Mouse (Mus musculus) hindlimb bud, embryonic 11.5 days (tissue): Measurements from ENCODE around the gene Ackr2.

Experiments used
- DNase-seq: peaks from one replicate; pipeline ENCODE4 v3.0.0-alpha.2; 2012; ENCODE audit warnings: low read depth, low spot score; ENCODE audit errors: extremely low spot score

Ackr2 gene

DNA sequence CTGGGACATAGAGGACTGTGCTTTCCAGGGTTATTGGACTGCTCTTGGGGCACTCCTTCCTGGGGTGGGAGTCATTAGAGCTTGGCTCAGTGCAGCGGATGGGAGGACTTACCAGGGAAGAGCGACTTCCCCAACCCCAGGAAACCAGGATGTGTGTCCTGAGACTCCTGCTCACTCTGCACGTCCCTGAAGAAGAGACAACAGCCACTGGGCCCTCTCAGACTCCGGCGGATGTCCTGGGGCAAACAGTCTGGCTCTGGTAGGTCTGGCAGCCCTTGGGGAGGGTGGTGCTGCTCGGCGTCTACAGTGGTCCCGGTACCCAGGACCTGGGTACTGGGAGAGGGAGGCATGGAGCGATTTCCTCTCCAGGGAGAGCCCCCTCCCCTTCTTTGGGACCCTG lies at the start of gene Ackr2:
Gene Ackr2, plus strand, starts transcription at position 111 of the 400 bp plus-strand sequence.
- DNase-seq: no peak

DNA sequence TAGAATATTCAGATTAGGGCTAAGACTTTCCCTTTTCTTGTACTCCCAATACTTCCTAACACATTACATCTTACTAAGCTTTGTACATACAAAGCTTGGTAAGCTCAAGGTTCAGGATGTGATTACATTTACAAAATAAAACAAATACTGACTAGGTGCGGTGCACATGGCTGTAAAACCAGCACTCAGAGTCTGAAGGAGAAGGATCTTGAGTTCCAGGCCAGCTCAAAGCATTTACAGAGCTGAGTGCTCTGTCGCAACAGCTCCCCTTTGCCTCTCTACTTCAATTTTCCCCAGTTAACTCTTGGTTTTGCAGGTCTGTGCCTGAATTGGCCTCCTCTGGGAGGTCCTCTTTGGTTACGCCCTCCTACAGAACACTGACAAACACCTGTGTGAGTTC lies 43.9 kb upstream of the Ackr2 start:
- no peak for DNase-seq

DNA sequence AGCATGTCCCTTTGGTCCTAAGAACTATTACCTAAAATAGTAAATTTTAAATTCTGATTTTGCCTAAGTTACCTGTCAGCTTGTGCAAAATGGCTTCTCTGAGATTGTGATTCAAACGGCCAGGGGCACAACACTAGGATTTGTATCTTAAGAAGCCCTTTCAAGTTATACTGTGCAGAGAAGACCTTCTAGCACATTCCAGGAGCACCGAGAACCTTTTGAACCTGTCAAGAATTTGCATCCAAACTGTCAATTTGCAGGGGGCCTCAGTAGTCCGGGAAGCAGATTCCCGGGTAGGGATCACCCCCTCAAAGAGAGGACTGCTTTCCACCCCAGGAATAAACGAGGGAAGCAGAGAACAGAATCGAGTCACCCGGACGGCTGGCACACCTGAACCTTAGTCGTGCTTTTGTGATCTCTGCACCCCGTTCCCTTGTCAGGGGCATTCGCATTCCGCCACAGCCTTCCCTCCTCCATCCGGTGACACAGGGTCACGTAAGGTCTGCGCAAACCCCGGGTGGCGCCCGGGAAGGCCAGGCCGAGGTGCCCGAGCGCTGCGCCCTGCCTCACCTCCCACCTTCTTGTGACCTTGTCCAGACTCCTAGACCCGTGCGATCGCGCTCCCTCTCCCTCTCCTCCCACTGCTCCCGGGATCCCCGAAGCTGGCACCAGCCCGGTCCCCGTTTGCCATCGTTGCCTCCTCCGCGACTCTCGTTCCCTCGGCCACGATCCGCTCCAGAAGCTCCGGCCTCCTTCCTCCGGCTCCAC lies 41.3 kb upstream of the Ackr2 start:
- DNase-seq: no peak

DNA sequence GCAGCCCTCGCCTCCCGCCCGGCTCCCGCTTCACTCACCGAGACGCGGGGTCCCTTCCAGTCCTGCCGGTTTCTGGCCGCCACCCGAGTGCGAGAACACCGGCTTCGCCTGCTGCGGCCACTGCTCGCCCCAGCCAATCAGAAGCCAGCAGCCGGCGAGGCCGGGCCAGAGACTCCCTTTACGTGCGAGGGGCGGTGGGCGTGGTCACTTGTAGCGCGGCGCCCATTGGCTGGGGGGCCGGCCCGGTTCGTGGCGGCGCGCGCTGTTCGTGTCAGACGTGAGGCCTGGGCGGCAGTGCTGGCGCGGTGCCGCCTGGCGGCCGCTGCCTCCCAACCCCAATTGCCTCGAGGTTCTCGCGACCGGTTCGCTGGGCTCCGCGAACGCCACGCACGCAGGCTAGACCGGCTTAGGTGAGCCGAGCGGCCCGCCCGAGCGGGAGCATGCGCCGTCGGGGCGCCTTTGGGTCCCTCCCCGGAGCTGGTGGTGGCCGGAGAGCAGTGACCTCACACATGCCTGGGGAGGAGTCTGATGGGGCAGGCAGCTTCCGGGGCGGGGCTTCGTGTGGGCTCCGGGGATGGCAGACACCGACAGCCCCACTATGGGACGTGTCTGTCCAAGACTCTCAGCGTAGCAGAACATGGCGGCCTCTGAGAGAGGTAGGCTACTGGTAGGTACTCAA lies 40.5 kb upstream of the Ackr2 start:
- no peak for DNase-seq

DNA sequence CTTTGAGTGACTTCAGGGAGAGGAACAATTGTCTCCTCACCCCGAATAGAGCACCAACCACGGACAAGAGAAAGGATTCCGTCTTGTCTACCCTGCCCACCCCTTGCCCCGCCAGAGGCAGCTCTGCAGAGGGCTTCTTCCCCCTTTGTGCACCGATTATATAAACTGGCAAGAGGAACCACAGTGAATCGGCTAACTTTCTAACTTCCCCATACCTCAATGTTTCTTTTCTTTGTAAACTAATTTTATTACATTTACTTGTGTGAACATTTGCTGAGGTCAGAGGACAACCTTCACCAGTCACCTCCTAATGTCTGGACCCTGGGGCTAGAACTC lies 40.0 kb upstream of the Ackr2 start, which contains the start of gene Higd1a:
Gene Higd1a, minus strand, starts transcription at position 210 of the 336 bp plus-strand sequence.
- no peak for DNase-seq

DNA sequence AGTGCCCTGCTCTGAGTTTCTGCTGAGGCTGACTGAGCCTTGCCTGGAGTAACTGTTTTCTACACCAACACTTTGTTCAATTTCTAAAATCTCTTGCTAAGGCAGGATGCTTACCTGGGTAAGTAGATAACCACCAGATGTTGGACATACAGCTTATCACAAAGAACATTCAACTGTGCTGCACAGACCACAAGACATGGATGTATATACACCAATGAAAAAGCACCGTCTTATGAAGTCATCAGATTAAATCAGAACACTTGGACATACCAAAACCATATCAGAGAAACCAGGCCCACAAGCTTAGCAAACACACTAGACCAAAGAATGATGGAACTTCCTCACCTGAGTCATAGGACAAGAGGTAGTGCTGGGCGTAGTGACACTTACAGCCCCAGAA lies 38.8 kb upstream of the Ackr2 start:
- DNase-seq: no peak

DNA sequence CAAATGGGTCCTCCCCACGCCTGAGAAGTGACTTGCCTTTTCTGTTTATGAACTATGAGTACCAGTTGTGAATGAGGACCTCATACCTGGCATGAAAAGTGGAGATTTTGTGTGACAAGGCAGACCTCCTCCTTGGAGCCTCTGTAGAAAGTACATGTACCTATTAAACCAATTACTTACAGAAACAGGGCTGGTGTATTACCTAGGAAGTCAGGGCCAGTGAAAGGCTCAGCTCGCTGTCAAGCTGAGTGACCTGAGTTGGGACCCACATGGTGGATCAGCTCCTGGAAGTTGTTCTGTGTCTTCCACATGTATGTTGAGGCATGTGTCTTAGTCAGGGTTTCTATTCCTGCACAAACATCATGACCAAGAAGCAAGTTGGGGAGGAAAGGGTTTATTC lies 37.2 kb upstream of the Ackr2 start:
- DNase-seq: no peak

DNA sequence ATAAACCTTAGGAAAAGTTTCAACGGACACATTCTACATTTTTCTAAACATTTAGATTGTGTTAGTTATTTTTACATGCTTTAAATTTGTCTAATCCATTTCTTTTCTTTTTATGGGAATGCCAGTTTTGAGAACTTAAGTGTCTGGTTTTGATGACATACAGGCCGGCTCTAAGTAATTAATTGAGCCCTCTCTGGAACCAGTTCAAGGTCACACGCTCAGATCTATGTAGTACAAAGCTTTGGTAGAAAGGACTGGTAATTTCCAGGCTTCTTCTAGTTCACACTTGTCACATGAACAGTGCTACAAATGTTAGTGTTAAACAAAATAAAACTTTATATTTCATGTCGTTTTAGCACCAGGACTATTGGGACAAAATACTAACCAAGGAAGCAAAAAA lies 33.3 kb upstream of the Ackr2 start:
- no peak for DNase-seq

DNA sequence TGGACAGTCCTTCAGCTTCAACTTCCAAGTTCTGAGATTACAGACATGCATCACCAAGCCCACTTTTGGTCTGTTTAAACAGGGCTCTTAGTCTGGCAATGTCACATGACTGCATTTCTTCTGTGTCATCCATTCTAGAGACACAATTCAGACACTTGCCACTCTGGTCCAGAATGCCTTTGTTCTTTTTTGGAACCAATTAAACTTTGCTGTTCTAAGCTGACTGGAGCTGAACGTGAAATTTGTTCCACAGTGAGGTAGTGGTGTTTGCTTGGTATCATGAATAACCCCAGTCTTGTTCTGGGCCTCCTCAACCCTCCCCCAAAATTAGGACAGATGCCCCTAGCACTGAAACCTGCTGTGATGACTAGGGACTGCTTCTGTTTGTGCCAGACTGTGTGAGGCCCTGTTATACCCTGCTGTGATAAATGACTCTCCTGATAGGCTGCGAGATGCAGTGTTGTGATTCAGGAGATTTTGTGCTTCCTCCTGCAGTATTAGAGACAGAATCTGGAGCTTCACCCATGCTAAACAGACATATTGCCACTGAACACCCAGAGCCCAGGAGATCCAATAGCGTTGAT lies 32.6 kb upstream of the Ackr2 start:
- DNase-seq: no peak

DNA sequence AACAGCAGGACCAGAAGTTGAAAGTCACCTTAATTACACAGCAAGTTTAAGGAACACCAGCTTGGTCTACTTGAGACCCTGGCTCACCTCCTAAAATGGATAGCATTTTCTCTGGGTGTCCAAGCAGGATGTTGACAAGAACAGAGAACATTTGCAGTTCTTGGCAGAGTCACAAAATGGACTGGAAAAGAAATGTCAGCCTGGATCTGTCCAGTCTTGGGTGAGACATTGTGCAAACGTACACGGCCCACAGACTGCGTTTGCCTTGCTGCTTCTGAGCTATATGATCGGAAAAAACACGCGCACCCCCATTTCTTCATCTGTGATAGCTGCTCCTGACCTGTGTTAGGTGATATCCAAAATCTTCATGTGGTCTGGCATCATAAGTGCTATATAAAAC lies 30.5 kb upstream of the Ackr2 start:
- DNase-seq: no peak

DNA sequence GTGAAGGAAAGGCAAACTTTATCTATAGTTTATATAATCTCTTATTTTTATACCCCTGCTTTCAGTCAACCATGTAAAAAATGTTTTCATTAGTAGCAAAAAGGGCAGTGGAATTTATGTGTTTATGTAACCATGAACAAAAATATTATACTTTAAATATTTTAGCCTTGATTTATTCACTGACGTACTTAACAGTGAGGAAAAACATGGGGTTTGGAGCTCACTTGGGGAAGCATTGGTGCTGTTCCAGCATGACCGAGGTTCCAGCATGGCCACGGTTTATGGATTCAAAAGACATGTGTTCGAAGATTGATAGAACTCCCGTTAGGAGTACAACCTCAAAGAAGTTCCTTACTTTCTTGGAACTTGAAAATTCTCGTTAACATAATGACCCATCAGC lies 29.9 kb upstream of the Ackr2 start:
- DNase-seq: no peak

DNA sequence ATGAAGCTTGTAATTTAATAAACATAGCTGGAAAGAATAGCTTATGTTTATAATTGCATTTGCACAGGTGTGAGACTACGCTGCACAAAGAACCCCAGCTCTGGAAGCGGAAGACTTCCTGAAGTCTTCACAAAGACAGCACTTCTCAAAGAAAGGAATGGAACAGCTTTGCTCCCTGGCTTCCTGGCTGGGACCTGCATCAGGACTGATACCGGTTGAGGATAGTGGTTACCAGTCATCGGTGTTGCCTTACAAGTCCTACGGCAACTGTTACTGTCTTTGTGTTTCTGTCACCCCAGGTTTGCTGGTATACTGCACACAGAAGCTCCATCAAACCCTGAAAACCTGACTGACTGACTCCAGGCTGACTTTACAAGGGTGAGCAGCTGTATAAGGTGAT lies 28.7 kb upstream of the Ackr2 start:
- no peak for DNase-seq

DNA sequence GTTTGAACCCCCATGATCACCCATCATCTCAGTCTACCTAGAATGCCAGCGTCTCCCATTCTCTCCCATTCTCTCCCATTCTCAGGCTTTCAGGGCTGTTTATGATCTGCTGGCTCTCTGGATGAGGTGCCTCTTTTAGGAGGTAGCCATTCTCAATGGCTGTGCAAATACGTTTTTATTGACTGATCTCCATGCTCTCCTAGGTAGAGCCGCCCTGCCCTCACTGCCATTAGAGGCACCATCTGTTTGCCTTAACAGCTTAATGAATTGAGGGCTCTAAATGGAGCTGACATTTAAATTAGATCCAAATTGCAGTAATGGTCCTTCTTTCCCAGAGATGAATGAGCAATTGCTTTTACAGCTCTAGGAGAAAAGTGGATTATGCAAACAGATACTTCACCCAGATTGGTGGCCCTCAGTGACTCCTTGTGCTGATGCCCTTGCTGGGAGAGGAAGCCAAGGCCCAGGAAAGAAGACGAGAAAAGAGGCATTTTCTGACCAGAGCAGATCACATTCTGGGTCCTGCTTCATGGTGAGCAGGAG lies 28.1 kb upstream of the Ackr2 start:
- no peak for DNase-seq

DNA sequence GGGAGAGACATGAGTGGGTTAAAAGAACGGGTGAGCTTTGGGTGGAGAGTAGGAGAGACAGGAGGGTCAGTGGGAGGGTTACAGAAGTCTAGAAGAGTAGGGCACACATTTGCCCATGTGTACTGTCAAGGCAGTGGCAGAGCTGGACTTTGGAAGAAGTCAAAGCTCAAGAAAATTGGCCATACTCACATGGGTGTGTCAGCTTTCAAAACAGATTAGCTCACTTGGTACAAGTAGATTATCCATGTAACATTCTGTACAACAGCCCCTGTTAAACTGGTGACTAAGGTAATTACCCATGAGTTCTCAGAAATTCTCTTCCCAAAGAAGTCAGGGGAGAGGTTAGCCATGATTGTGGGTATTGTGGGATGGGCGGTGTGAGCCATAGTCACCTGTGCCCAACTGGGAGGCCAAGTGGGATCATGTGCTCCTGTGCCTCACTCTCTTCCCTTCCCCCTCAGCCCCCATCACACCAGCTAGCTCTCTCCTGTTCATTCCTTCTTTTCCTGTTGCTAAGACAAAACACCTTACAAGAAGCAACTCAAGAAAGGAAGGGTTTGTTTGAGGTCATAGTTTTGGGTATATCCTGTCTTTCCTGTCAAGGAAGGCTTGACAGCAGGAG lies 26.0 kb upstream of the Ackr2 start:
- no peak for DNase-seq

DNA sequence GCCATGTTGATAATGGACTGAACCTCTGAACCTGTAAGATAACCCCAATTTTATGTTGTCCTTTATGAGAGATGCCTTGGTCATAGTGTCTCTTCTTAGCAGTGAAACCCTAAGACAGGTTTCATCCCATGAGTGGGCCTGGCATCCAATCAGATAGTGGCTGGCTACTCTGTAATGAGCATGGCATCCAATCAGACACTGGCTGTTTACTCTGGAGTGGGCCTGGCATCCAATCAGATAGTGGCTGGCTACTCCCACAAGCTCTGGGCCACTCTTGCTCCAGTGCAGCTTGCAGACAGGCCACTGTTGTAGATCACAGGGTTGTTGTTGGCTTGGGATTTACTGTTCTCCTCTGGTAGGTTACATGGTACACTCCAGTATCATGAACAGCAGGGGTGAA lies 24.6 kb upstream of the Ackr2 start:
- DNase-seq: no peak

DNA sequence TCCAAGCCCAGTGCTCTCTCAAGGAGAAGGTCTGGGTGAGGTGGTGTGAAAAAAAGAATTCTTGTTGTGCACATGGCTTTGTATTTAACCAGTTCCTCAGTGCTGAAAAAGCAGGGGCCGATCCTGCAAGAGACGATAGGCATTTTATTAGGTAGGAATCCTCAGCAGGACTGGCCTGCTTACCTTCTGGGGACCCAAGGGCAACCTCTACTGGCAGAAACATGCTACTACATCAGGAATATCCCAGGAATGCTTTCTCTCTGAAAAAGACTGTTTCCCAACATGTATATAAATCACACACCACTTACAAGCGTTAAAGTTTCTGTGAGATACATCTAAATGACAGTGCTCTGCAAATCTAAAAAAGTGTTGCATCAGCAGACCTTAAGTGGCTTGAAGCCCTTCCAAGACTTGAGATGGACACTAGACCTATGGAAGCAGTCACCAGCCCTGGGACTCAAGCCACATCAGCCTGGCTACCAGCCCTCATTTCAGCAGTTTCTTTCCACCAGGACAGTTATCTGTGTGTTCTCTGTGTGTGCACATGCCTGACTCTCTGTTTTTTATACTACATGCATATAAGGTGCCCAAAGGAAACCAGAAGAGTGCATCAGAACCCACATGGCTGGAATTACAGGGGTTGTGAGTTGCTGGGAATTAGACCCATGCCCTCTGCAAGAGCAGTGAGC lies 21.0 kb upstream of the Ackr2 start:
- no peak for DNase-seq

DNA sequence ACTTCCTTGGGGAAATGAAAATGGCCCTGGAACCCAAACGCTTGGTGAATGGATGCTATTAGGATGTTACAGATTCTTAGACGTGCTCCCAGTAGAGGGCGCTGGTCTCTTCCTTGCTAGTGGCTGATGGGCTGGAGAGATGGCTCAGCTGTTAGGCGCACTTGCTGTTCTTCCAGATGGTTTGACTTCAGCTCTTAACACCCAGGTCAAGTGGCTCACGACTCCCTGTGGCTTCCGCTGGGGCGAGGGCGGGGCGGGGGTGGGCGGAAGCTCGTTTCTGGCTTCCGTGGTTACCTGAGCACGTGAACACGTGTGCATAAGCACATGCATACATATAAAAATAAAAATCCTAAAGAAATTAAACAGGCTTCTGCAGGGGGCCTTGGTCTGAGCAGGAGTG lies 17.3 kb upstream of the Ackr2 start:
- DNase-seq: no peak

DNA sequence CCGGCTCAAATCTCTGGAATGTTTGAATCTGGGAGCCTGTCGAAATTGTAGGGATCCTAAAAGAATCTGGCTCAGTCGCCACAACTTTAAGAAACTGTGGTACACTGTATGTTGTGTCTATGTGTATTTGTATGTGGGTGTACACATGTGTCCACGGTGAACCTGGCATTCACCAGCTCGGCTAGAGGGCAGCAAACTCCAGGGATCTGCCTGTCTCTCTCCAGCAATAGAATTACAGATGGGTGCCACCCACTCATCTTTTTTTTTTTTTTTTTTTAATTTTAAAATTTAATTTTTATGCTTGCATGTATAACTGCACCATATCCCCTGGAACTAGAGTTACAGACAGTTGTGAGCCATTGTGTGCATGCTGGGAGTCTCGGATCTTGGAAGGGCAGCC lies 16.9 kb upstream of the Ackr2 start:
- no peak for DNase-seq

DNA sequence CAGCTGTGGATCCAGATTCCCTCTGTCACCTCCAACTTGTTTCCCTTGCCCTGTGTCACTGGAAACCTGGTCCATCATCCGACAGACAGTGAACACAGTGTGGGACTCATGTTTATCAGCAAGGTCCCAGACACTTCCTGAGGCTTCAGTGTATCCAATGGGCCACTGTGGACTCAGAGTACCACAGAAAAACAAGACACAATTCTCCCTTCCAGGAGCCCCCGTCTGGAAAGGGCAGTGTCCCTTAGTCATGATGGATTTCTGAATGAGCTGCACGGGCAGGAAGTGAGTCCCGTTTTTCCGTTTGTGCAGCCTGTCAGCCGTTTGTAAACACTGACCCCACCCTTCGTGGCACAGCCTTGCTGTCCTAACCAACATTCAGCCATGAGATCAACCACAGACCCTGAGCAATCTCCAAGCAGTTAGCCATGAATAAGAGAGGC lies 16.1 kb upstream of the Ackr2 start:
- DNase-seq: no peak

DNA sequence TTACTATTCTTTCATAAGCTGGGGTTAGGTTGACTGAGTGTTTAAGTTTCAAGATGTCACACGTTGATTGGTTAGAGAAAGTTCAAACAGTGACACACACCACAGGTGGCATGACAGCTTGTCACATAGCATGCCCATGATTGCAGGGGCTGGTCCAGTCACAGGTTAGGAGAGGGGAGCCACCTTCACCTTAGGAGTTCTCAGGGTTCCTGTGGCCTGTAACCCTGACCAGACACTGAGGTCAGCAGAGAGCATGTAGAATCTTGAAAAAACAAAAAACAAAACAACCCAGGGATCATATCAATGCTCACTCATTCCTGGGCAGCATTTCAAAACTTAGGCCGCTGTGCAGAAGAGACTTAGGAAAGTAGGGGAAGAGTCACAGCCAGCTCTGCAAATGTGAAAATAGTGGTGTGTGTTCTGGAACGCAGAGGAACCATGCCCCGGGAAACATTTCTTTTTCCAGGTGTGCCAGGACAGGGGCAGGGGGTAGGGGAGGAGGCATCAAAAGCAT lies 8.2 kb upstream of the Ackr2 start:
- DNase-seq: no peak

DNA sequence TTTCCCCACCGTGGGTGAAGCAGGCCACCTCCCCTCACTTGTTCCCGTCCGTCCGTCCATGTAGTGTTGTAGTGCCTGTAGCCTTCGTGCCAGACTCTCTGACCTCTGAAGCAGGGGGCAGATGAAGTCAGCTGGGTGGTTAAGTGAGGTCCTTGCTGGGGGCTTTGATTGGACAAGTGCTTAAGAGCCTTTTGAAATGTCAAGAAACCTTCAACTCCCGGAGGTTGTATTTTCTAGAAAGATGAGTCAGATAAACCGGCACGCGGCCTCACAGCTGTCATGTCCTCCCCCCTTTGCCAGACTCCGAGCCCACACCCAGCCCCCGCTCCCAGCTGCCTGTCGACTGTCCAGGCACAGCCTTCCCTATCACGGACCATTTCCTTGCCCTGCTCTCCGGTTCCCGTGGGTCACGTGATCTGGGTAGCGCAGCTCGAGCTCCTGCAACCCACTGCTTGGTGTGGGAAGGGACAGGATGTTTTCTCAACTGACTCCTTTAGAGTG lies 7.7 kb upstream of the Ackr2 start:
- DNase-seq: no peak
